Mouse (Mus musculus) heart, postnatal 25 days (tissue): ENCODE measurements around the gene Gm28048. TPM values are rescaled to one million over a fixed set of nuclear protein-coding genes. Genes with fewer than 3 reads are reported as not detected.
A peak's percentile ranks its signal among the peaks of the same experiment; 100 is the strongest.

Experiments
- DNase-seq: peaks from one replicate; pipeline ENCODE4 v3.0.0; 2022; ENCODE audit warnings: low spot score
- intact Hi-C: fragments of 180-260 bp; cut with DNase I; formaldehyde crosslinking; loops from one replicate; pipeline ENCODE4 v1.15.1; 2025
- total RNA-seq, 2 experiments: library from RNA; stranded (reverse); gene quantifications; 2 replicates each; pipeline ENCODE4 v1.2.3; 2021

Gm28048 gene
- total RNA-seq, 2 experiments from 2014 or later: 5.4 to 5.8 TPM

DNA sequence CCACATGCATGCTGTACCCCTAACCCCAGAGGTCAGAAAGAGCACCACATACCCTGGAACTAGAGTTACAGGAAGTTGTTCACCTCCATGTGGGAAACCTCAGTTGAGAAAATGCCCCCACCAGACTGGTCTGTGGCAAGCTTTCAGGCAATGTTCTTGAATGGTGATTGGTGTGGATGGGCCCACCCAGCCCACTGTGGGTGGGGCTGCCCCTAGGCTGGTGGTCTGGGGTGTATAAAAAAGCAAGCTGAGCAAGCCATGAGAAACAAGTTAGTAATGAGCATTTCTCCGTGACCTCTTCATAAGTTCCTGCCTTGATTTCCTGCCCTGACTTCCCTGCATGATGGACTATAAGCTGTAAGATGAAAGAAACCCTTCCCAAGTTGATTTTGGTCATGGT, 19.8 kb downstream of the Gm28048 start:
- no peak for DNase-seq
- intact Hi-C loops: loop anchor here (10.0 kb wide), 1 partner anchor 737 kb away; no protein-coding TSS in a partner anchor

DNA sequence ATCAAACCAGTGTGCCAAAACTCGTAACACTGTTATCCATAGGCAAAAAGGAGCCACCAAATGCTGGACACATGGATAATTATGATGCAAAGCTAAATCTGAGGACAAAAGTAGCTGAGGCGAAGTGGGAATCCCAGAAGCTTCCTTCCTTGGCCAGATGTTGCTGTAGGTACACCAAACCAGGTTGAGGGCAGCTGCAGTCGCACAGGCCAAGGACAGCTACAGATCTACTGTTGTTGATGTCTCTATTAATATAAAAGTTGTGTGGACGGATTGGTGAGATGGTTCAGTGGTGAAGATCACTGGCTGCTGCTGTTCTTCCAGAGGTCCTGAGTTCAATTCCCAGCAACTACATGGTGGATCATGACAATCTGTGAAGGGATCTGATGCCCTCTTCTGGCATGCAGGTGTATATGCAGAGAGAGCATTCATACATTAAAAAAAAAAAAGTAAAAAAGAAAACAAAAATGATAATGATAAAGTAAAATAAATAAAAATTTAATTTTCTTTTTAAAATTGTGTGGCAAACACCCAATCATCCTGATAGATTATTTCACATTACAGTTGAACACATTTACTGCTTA, 24.0 kb downstream of the Gm28048 start:
- intact Hi-C loops: loop anchor here (1.0 to 2.0 kb wide), 3 partner anchors 97 to 326 kb away; partner anchors contain the start of gene B3gnt2
- no peak for DNase-seq

DNA sequence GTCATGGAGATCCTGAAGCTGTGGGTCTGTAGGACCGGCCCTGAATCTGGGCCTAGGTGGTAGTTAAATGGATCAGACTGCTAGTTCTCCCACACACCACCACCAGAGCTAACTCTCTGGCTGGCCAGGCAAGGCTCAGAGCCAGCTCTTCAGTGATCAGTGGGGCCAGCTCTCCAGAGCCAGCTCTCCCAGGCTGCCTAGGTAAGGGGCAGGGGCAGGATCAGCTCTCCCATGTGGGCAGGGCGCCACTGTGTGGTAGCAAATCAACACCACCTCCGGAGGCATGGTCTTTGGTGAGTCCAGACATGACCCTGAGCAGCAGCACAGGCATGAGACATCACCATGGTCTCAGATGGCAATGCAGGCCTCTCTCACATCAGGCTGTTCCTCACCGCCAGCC, 25.1 kb downstream of the Gm28048 start:
- DNase-seq: peak; percentile 28

DNA sequence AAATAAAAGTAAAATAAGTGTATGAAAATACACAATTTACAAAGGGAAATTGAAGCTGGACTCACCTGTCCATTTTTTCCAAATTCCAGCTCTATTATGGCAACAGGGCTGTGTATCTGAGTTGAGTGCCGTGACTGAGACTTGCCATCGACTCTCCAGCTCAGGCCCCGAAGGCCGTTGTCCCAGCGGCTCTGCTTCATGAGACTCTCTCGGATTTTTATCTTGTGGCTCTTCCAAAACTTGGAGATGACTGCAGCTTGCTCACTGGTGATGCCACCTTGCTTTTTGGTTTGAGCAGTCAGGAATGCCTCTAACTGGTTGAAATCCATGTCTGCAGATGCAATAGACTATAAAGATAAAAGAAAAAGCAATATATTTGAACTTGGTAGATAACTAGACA, 25.5 kb downstream of the Gm28048 start:
- intact Hi-C loops: loop anchor here (2.0 kb wide), 2 partner anchors 96 to 280 kb away; partner anchors contain the start of gene B3gnt2
- no peak for DNase-seq

More for the DNA sequence above, 25.1 kb downstream of the Gm28048 start:
- intact Hi-C loops: loop anchor here (1.0 to 2.0 kb wide), 3 partner anchors 96 to 325 kb away; partner anchors contain the start of gene B3gnt2

DNA sequence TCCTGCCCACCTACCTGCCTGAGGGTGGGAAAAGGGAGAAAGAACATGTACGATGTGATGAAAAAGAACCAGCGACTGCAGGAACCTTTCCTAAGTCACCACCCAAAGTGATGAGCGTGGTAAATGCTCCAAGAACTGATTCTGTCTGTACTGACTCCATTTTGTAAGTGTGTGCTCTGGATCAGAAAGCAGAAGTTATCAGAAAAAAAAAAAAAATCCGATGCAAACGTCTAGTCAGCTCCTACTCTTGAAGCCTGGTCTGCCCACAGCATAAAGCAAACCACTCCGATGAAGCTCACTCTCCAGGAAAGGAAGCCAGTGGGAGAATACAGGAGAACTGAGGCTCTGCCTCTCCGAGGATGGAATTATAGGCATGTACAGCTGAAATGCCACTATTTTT, 29.2 kb downstream of the Gm28048 start:
- DNase-seq: no peak
- intact Hi-C loops: no loop called here

DNA sequence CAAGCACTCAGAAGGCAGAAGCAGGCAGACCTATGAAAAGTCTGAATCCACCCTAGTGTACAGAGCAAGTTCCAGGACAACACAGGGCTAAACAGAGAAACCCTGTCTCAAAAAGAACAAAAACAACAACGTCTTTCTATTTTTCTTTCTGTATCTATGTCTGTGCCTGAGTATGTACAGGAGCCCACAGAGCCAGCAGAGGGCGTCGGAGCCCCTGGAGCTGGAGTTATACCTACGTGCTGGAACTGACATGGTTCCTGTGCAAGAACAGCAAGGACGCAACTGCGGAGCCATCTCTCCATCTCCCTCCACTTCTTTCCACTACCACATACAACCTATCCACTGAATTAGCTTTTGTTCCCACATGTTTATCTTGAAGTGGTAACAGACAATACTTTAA, 31.8 kb downstream of the Gm28048 start:
- no peak for DNase-seq
- intact Hi-C loops: no loop called here

DNA sequence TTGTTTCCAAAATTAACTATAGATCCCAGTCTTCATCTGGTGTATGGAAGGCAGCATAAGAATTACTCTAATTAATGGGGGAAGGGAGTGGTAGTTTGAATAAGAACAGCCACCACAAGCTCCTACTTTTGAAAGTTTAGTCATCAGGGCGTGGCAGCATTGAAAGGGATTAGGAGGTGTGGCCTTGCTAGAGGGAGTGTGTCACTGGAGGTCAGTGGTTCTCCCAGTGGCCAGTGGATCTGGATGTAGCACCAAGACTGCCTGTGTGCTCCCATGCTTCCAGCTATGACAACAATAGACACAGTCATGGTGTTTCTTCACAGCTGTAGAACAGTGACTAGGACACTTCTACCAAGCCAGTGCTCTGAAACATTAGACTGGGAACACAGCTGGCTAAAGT, 32.8 kb downstream of the Gm28048 start:
- intact Hi-C loops: no loop called here
- DNase-seq: no peak

DNA sequence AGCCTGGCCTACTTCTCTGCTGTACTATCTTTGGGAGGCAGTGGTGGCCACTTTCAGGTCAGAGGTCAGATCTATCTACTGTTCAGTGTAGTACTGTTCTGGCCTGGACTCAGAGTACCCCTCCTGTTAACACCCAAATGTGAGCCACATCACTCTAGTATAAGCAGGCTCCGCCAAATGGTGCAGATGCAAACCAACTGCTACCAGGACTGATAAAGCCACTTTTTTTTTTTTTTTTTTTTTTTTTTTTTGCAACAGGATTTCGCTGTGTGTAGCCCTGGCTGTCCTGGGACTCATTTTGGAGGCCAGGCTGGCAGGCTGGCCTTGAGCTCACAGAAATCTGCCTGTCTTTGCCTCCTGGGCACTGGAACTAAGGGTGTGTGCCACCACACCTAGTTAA, 42.9 kb downstream of the Gm28048 start:
- DNase-seq: no peak
- intact Hi-C loops: loop anchor here (1.0 kb wide), 1 partner anchor 7 kb away; no protein-coding TSS in a partner anchor

DNA sequence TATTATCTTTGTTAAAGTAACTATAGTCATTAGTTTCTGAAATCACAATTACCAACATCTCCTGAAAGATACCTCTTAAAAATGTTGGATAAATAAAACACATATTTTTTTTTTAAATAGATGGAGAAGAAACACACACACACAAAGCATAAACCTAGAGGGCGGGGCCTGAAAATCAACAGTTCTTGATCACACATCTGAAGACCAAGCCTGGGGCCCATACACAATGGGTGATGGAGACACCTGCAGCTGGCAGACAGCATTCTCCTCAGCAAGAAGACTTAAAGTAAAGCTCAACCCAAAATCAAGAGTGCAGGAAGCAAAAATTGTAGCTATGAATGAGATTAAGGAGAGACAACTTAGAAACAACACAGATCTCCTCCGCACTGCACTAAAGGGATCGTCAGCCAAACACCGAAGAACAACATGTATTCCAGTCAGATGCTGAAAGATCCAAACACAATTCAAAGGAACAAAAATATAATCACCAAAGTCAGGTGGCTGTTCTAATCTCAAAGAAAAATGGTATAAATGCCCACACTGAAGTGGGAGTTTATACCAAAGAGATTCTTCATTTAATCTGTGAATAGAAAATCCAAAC, 44.1 kb downstream of the Gm28048 start:
- no peak for DNase-seq
- intact Hi-C loops: loop anchor here (1.0 kb wide), 1 partner anchor 8 kb away; no protein-coding TSS in a partner anchor

DNA sequence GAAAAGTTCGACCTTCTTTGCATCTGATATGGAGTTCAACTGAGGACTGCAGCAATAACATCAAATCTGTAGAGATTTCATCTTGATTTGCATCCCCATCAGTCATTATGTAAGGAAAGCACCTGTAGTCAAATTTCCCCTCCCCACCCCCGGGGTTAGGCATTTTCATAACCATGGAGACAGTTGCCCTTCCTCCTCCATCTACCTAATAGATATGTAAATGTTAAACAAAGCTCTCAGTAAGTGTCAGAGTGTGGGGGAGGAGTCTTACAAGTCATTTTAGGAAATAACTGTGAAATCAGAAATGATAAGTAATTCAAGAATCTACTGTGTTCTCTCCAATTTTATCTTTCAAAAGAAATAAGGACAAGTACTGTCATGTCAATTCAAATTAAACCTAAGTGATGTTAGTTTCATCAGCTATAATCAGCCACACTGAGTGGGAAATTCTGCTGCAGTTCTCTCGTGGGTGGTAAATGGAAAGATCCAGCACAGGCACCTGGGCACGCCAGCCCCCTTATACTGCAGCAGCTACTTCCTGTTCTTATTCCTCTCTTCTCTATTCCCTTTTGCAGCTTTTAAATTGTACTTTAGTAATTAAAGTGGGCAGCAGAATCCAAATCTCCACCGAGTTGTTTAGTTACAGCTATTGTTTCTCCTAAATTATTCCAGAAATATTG, 45.3 kb downstream of the Gm28048 start:
- intact Hi-C loops: no loop called here
- no peak for DNase-seq

DNA sequence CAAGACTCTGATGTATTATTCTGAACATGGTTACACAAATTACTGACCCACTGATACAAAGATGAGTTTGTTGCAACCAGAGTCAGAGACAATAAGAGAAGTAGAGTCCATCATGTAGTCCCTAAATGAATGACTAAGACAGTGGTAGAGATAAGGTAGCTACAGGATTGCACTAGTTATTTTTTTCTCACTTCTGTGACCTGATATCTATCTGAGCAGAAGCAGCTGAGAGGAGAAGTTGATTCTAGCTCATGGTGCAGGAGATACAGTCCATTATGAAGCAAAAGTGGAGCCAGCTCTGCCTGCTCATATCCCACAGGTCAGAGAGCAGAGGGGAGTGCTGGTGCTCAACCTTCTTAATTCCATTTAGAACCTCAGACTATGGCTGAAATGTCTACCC, 49.7 kb downstream of the Gm28048 start:
- DNase-seq: no peak
- intact Hi-C loops: no loop called here

DNA sequence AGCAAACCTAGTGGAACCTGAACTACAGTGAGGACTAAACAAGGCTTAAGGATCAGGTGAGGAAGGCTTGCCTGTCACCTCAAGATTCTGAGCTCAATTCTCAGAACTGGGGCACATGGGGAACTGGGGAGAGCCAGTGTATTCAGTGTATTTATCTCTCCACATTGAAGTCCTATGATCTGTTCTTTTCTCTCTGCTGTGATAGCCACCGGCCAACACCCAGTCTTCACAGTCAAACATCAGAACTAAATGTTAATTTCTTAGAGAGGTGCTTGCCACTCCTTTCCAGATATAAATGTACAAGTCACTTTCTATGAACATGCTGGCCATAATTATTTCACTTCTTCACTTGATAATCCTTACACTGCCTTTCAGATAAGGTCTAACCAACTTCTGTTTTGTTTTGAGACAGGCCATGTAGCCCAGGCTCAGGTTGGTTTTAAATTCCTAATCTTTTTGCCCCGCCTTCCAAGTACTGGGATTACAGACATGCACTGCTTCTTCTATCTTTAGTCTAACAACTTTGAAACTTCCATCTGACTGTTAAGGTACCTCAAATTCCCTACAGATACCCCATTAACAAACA, 50.5 kb downstream of the Gm28048 start:
- intact Hi-C loops: no loop called here
- no peak for DNase-seq

DNA sequence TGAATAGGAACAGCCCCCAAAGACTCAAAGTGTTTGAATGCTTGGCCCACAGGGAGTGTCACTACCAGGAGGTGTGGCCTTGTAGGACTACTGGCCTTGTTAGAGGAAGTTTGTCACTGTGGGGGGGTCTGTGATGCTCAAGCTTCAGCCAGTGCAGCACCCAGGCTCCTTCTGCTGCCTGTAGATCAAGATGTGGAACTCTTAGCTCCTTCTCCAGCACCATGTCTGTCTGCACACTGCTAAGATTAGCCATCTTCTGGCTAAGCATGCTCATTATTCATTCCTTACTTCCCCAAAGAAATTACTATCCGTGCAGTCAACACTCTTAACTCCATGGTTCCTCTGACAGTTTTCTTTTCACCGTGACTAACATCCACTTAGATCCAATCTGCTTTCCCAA, 51.8 kb downstream of the Gm28048 start:
- intact Hi-C loops: no loop called here
- DNase-seq: no peak

DNA sequence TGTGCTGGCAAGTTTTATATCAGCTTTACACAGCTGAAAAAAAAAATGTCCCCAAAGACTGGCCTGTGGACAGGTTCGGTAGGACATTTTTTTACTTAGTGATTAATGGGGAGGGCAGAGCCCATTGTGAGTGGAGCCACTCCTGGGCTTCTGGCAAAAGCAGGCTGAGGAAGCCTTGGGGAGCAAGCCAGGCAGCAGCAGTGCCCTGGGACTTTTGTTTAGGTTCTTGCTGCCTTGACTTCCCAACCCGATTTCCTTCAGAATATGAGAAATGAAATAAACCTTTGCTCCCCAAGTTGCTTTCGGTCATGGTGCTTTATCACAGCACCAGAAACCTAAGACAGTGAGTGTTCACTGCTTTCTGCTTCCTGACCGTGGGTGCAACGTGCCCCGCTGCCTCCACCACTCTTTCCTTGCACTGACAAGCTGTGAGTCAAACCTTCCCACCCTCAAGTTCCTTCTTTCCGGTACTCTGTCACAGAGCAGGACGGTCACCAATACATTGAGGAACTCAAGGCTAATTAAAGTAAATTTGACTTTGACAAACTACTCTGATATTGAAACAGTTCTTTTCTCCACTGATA, 53.2 kb downstream of the Gm28048 start:
- intact Hi-C loops: loop anchor here (5.0 kb wide), 1 partner anchor 51 kb away; no protein-coding TSS in a partner anchor
- DNase-seq: no peak

DNA sequence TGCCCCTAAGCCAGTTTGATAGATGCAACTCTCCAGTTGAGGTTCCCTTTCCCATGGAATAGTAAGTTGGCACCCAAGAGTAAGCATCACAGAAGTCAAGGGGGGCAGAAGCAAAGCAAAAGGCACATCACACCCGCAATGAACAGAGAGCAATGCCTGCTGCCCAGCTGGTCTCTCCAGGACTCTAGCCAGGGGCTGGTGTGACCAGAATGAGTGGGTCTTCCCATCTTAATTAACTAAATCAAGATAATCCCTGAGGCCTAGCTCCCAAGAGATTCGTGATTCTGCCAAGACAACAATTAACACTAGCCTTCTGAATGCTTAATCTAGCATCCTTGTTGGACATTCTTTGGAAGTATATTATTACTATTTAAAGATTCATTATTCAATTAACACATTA, 58.3 kb downstream of the Gm28048 start:
- intact Hi-C loops: no loop called here
- no peak for DNase-seq

DNA sequence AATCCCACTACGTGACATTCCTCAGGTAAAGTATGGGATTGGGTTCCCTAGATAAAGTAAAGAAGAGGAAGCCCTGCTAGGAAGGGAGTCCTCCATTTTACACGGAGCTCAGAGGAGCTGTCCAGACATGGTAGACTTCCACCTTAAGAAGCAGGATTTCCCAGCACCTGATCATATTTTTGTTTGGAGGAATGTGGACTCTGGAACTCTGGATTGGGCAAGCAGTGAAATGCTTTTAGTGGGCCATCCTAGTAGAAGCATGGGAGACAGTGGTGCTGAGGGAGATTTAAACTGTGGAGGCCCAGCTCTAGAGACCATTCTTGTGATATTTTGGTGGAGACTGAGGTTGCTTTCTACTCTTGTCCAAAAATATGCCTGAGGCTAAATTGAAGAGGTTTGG, 59.3 kb downstream of the Gm28048 start:
- intact Hi-C loops: no loop called here
- no peak for DNase-seq

DNA sequence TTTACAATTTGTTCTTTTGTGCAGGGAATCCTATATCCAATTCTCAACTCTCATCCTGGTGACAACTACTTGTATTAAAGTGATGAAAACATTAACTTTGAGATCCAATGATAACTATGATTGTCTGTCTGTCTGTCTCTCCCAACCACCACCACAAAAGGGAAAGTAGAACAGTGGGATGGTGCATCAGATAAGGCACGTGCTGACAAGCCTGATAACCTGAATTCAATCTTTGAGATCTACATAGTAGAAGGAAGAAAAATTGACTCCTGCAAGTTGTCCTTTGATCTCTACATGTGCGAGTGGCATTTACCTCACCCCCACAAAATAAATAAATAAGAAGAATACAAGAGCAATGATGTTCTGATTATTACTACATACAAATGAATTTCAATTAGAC, 62.6 kb downstream of the Gm28048 start:
- intact Hi-C loops: no loop called here
- no peak for DNase-seq

DNA sequence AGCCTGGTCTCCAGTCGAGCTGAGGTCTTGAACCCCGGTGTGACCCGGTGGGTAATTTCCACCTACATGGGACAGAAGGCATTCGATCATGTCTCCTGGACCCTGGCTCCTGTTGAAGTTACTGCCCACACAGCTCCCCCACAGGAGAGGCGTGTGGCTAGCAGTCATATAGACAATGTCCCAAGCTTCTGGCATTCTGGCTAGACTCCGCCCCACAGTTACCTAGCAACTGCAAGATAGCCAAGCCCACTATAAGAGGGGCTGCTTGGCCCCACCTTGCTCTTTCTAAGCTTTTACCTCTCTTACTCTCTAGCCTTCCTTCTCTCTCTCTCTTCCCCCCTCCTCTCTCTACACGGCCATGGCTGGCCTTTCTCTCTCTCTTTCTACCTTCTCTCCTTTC, 64.1 kb downstream of the Gm28048 start:
- no peak for DNase-seq
- intact Hi-C loops: no loop called here

DNA sequence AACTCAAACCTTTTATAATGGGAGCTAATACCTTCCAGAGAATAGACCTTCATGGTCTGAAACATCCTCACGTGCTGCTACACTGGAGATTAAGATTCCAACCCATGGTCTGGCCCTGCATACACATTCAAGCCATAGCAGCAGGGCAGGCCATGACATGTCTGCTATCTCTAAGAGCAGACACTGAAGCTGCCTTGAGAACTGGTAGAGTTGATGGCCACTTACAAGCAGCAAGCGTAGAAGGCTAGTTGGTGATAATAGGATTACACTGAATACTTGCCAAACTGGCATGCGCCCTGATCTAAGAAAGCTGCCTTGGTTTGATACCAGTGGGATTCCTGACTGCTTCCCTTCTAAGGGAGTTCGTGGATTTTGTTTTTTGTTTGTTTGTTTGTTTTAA, 68.1 kb downstream of the Gm28048 start:
- intact Hi-C loops: no loop called here
- no peak for DNase-seq

DNA sequence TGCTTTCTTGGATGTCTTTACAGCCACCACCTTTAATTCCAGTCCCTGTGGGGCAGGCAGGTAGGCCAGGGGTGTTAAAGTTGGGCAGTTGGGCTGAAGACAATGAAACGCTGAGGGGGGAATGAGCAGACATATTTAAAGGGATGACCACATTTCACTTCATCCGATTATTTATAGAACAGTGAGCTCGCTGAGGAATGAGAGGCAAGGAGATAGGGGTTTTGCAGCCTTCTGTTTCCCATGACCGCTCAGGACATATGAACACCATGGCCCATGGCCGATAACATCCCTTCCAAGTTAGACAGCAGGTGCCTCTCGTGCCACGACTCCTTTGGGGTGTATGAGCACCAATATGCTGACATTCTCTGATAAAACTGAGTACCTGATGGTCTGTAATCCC, 70.1 kb downstream of the Gm28048 start:
- no peak for DNase-seq
- intact Hi-C loops: no loop called here
